Comparison of ENCODE assay signal across 41 mouse cellular contexts in genomic region chr3:96868566-96868965, GRCm38 (mm10). TPM values are rescaled to one million over a fixed set of nuclear protein-coding genes. Genes with fewer than 3 reads are reported as not detected.
"Had no signal": no experiment of that assay in that cellular context is flagged by ENCODE, and none has a peak within 500 bp of the region (broad histone marks: within the 10 kb centered on the region; RNA-seq: fewer than 3 reads in every experiment).

No protein-coding gene starts in this region.

- H3K4me1 ChIP-seq: heart, embryonic 13.5 days; heart, embryonic 15.5 days; hindbrain, embryonic 13.5 days; hindbrain, embryonic 15.5 days; kidney, embryonic 15.5 days; limb, embryonic 13.5 days; limb, embryonic 15.5 days; liver, embryonic 12.5 days had no signal

- DNase-seq: forebrain, postnatal 0 days; gastrocnemius, postnatal 14 days; heart, adult 18-20 months; heart, postnatal 14 days; kidney, adult 2 months; kidney, adult 9 months; kidney, postnatal 14 days; kidney, postnatal 36 days; layer of hippocampus, adult 9-11 months; layer of hippocampus, postnatal 36 days; left cerebral cortex, postnatal 4 days had no signal

- H3K9me3 ChIP-seq: heart, embryonic 13.5 days; heart, embryonic 15.5 days; hindbrain, embryonic 13.5 days; hindbrain, embryonic 15.5 days; kidney, embryonic 15.5 days; limb, embryonic 13.5 days; limb, embryonic 15.5 days; liver, embryonic 12.5 days had no signal

- H3K9ac ChIP-seq: forebrain, postnatal 0 days; heart, embryonic 13.5 days; heart, embryonic 15.5 days; hindbrain, embryonic 13.5 days; hindbrain, embryonic 15.5 days; kidney, embryonic 15.5 days; limb, embryonic 13.5 days; limb, embryonic 15.5 days; liver, embryonic 12.5 days had no signal

- H3K27ac ChIP-seq: heart, embryonic 13.5 days; heart, embryonic 15.5 days; hindbrain, embryonic 13.5 days; hindbrain, embryonic 15.5 days; hindbrain, postnatal 0 days; kidney, embryonic 15.5 days; kidney, postnatal 0 days; limb, embryonic 13.5 days; limb, embryonic 15.5 days; liver, embryonic 12.5 days had no signal

- H3K4me2 ChIP-seq: heart, embryonic 11.5 days; heart, embryonic 13.5 days; heart, embryonic 15.5 days; hindbrain, embryonic 13.5 days; hindbrain, embryonic 15.5 days; kidney, embryonic 15.5 days; limb, embryonic 13.5 days; limb, embryonic 15.5 days; liver, embryonic 12.5 days had no signal

- ATAC-seq: forebrain, postnatal 0 days; hindbrain, postnatal 0 days; liver, embryonic 12.5 days had no signal

- H3K4me3 ChIP-seq: heart, embryonic 13.5 days; heart, embryonic 15.5 days; hindbrain, embryonic 13.5 days; hindbrain, embryonic 15.5 days; kidney, embryonic 15.5 days; limb, embryonic 13.5 days; limb, embryonic 15.5 days; liver, embryonic 12.5 days had no signal

- H3K27me3 ChIP-seq: heart, embryonic 13.5 days; heart, embryonic 15.5 days; hindbrain, embryonic 13.5 days; hindbrain, embryonic 15.5 days; kidney, embryonic 15.5 days; limb, embryonic 13.5 days; limb, embryonic 15.5 days; liver, embryonic 12.5 days had no signal

RNA-seq across cellular contexts. Expression of gene Gja5, which starts 35.9 kb away (rescaled TPM):
- total RNA-seq: hematopoietic stem cell, adult 5-6 weeks had no signal

RNA-seq across cellular contexts. Expression of gene Cd160, which starts 39.4 kb away (rescaled TPM):
- total RNA-seq: forebrain, postnatal 0 days; gastrocnemius, adult 18-20 months; gastrocnemius, adult 8-10 months; gastrocnemius, postnatal 14 days; gastrocnemius, postnatal 36 days; heart, adult 18-20 months; heart, adult 8-10 months; heart, postnatal 14 days; hindbrain, postnatal 0 days; layer of hippocampus, adult 18-20 months; layer of hippocampus, adult 8-10 months; layer of hippocampus, postnatal 14 days; layer of hippocampus, postnatal 36 days; left cerebral cortex, adult 18-20 months; left cerebral cortex, adult 8-10 months; left cerebral cortex, postnatal 10 days; left cerebral cortex, postnatal 25 days; left cerebral cortex, postnatal 4 days had no signal
- polyA plus RNA-seq: heart, postnatal 0 days had no signal

RNA-seq across cellular contexts. Expression of gene Pdzk1, which starts 39.5 kb away (rescaled TPM):
- total RNA-seq: forebrain, postnatal 0 days; gastrocnemius, adult 8-10 months; gastrocnemius, postnatal 14 days; gastrocnemius, postnatal 36 days; heart, adult 18-20 months; heart, adult 8-10 months; left cerebral cortex, postnatal 10 days; left cerebral cortex, postnatal 4 days had no signal
- polyA plus RNA-seq: heart, embryonic 15.5 days; hindbrain, embryonic 11.5 days; hindbrain, embryonic 13.5 days; limb, embryonic 11.5 days; limb, embryonic 13.5 days had no signal

RNA-seq across cellular contexts. Expression of gene Gja8, which starts 57.3 kb away (rescaled TPM):
- total RNA-seq: forebrain, postnatal 0 days; gastrocnemius, adult 18-20 months; gastrocnemius, adult 8-10 months; gastrocnemius, postnatal 14 days; gastrocnemius, postnatal 36 days; heart, adult 18-20 months; heart, postnatal 14 days; hematopoietic stem cell, adult 5-6 weeks; hindbrain, postnatal 0 days; layer of hippocampus, adult 18-20 months; layer of hippocampus, adult 8-10 months; layer of hippocampus, postnatal 14 days; layer of hippocampus, postnatal 36 days; left cerebral cortex, adult 18-20 months; left cerebral cortex, adult 8-10 months; left cerebral cortex, postnatal 10 days; left cerebral cortex, postnatal 25 days; left cerebral cortex, postnatal 4 days; liver, adult 2 months had no signal
- polyA plus RNA-seq: gonadal fat pad, adult 2 months; heart, embryonic 11.5 days; heart, embryonic 13.5 days; heart, embryonic 15.5 days; heart, postnatal 0 days; hindbrain, embryonic 11.5 days; hindbrain, embryonic 15.5 days; intestine, embryonic 14.5 days; kidney, adult 2 months; large intestine, adult 2 months; limb, embryonic 11.5 days; limb, embryonic 15.5 days; liver, adult 2 months; liver, embryonic 12.5 days had no signal
